Mouse (Mus musculus): ENCODE results near the gene Lmntd1. TPM values are rescaled to one million over a fixed set of nuclear protein-coding genes. Genes with fewer than 3 reads are reported as not detected.

Lmntd1 gene
- polyA plus RNA-seq (2015; fragmentation: Nextera tagmentation; extraction: Ambion mirVana), result 0.07 TPM in 1 of 2 replicates, not detected in the other

DNA sequence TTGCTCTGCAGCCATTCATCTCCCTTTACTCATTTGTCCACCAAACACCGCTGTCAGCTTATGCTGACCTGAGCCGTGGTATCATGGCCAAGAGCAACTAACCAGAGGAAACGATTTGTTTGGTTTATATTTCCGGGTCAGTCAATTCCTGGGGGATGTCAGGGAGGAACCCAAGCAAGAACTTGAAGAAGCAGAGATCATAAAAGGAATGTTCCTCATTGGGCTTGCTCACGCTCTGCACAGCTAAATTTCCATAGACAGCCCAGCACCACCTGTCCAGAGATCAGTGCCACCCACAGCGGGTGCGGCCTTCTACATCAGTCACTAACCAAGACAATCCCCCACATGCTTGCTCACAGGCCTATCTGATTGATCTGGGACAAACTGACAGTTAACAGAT lies at the start of gene Lmntd1:
Lmntd1 (minus strand) TSS at position 101 of the 400 bp plus-strand sequence.
- WGBS (ENCODE audit: insufficient replicate concordance), result 61% methylated on average over 7 of the region's 7 CpGs

DNA sequence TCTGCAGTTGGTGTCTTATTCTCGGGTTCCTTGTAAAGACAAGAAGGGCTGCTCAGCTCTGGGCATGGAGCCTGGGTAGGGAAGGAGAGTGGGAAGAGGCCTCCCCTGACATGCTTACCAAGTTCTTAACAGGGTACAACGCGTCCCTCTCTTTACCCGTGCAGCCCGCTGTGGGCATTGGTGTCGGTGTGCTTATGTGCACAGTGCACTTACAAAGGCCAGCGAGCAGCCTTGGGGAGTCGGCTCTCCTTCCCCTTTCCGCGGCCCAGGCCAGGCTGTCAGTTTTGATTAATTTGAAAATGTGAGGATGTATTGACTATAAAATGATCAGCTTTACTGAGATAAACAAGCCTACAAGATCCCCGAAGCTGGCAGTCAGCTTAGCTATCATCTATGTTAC lies 46.8 kb upstream of the Lmntd1 start:
- ATAC-seq (ENCODE audit: insufficient read depth), result no peak
- H3K36me3 ChIP-seq (replicated peaks), result no peaks in the 10 kb centered on the region
- no peak overlapping the region for H3K27ac ChIP-seq (replicated peaks)
- no peak overlapping the region for H3K9ac ChIP-seq
- no peaks in the 10 kb centered on the region for H3K9me3 ChIP-seq (replicated peaks)
- no peak overlapping the region for H3K4me3 ChIP-seq (replicated peaks)
- 40% methylated on average over 11 of the region's 11 CpGs for WGBS (ENCODE audit: insufficient replicate concordance)
- no peak overlapping the region for H3K4me2 ChIP-seq
- no peaks in the 10 kb centered on the region for H3K27me3 ChIP-seq
- H3K4me1 ChIP-seq (replicated peaks), result no peaks in the 10 kb centered on the region

More for the DNA sequence above, at the start of gene Lmntd1:
- Histone ChIP-seq H3K36me3 (replicated peaks) (no peaks in the 10 kb centered on the region), H3K27ac (replicated peaks) (no peak within 1 kb of the TSS), H3K4me3 (replicated peaks) (no peak within 1 kb of the TSS), H3K9ac (no peak within 1 kb of the TSS), H3K4me1 (replicated peaks) (no peaks in the 10 kb centered on the region), H3K27me3 (no peaks in the 10 kb centered on the region), H3K4me2 (no peak within 1 kb of the TSS), H3K9me3 (replicated peaks) (no peaks in the 10 kb centered on the region)
- no peak for ATAC-seq (ENCODE audit: insufficient read depth)

DNA sequence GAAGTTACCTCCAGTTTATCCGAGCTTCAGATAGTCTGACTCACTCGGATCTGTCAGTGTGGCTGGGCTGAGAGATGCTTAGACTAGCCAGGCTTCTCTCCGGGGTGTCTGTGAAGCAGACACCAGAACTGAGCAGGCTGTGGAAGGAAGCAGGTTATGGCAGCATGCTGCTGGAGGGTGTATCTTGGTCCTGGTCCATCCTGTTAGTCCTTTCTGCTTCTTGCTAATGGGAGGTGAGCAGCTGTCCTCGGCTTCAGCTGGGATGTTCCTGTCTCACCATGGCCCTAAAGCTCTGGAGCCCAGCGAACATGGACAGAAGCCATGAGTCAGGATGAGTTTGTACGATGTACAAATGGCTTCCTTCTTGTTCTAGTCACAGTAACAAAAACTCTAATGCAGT lies 45.0 kb upstream of the Lmntd1 start:
- Histone ChIP-seq H3K27ac (replicated peaks) (no peak overlapping the region), H3K36me3 (replicated peaks) (no peaks in the 10 kb centered on the region), H3K9me3 (replicated peaks) (no peaks in the 10 kb centered on the region), H3K4me3 (replicated peaks) (no peak overlapping the region), H3K4me1 (replicated peaks) (no peaks in the 10 kb centered on the region), H3K27me3 (no peaks in the 10 kb centered on the region), H3K4me2 (no peak overlapping the region), H3K9ac (no peak overlapping the region)
- no peak for ATAC-seq (ENCODE audit: insufficient read depth)
- WGBS (ENCODE audit: insufficient replicate concordance), result 57% methylated on average over 6 of the region's 6 CpGs

DNA sequence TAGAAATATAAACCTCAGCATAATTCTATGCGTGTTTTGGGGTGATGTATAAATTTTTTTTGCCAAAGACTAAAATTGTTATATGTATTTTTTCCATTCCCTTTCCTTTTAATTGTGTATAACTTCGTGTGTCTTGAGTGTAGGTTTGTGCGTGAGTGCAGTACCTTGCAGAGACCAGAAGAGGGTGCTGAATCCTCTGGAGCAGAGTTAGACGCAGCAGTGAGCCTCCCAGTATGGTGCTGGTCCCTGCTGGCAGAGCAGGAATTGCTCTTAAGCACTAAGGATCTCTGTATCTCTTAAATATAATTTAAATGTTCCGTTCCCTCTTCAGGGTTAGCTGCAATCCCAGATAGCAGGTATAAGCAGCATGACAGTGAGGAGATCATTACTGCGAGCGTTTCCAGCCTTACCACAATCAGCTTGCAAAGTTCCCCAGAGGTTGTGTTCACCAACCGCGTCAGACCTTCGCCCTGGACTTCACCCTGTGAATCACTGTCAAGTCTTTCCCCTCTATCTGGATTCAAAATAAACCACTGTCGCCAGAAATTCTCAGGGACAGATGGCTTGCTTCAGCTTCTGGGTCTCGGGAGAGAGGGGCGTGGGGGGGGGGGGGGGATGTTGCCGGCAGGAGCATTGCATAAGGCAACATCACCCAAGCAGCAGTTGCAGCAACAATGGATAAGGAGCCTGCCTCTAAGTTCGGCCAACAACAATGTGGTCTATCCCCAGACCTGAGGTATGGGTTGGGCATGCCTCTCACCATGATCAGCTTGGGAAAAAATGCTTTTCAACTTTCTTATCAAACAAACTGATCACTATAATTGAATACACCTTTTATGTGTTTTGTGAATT lies 42.8 kb upstream of the Lmntd1 start:
- 70% methylated on average over 15 of the region's 15 CpGs for WGBS (ENCODE audit: insufficient replicate concordance)
- ATAC-seq (ENCODE audit: insufficient read depth), result no peak
- H3K9ac ChIP-seq, result no peak overlapping the region

DNA sequence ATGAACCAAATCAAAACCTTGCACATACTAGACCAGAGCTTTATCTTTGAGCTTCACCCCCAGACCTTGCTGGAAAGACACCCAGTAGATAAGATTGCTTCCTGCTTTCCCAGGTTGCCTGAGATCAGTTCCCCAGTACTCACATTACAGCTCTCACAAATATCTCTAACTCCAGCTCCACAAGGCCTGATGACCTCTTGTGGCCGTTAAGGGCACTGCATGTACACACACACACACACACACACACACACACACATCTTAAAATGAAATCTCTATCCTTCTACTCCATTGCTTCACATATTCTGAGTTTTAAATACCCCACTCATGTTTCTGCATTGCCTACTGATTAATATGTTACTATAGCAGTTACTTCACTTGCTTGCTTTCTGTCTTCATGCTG lies 41.6 kb upstream of the Lmntd1 start:
- no peak for ATAC-seq (ENCODE audit: insufficient read depth)

More for the DNA sequence above, 42.8 kb upstream of the Lmntd1 start:
- Histone ChIP-seq H3K27me3 (no peaks in the 10 kb centered on the region), H3K27ac (replicated peaks) (no peak overlapping the region), H3K4me3 (replicated peaks) (no peak overlapping the region), H3K9me3 (replicated peaks) (no peaks in the 10 kb centered on the region), H3K36me3 (replicated peaks) (no peaks in the 10 kb centered on the region), H3K4me1 (replicated peaks) (no peaks in the 10 kb centered on the region), H3K4me2 (no peak overlapping the region)

DNA sequence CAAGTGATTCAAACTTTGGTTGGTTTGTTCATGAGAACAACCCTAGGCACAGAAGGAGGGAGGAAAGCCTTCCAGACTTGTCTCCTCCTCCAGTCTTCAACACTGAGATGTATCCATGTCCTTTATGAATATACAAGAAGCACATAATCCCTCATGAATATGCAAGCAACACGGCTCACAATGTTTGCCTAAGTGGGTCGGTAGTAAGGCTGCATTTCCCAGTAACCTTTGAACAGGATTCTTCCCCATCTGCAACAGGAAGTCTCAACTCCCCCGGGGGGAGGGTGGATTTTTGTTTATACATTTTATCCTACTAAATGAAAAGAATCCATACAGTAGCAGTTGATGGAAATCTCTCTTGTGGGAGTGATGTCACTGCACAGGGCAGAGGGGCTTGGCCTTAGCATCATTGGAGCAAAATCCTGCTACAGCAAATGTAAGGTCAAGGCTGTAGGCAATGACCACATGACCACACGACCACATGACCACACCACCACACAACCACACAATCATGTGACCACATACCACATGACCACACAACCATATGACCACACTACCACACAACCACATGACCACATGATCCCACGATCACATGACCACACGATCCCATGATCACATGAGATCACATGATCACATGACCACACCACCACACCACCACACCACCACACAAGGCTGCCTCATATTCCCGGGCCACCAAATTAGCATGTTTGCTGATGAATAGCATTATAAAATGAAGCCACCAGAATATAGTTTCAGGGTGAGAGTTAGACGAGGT lies 40.1 kb upstream of the Lmntd1 start:
- ATAC-seq (ENCODE audit: insufficient read depth), result no peak
- H3K27me3 ChIP-seq, result no peaks in the 10 kb centered on the region
- H3K4me2 ChIP-seq, result no peak overlapping the region
- no peak overlapping the region for H3K4me3 ChIP-seq (replicated peaks)
- 54% methylated on average over 8 of the region's 8 CpGs for WGBS (ENCODE audit: insufficient replicate concordance)
- no peaks in the 10 kb centered on the region for H3K9me3 ChIP-seq (replicated peaks)
- H3K9ac ChIP-seq, result no peak overlapping the region
- H3K27ac ChIP-seq (replicated peaks), result no peak overlapping the region
- H3K36me3 ChIP-seq (replicated peaks), result no peaks in the 10 kb centered on the region
- no peaks in the 10 kb centered on the region for H3K4me1 ChIP-seq (replicated peaks)

More for the DNA sequence above, 41.6 kb upstream of the Lmntd1 start:
- Histone ChIP-seq H3K4me2 (no peak overlapping the region), H3K36me3 (replicated peaks) (no peaks in the 10 kb centered on the region), H3K27me3 (no peaks in the 10 kb centered on the region), H3K9ac (no peak overlapping the region), H3K4me3 (replicated peaks) (no peak overlapping the region), H3K9me3 (replicated peaks) (no peaks in the 10 kb centered on the region), H3K4me1 (replicated peaks) (no peaks in the 10 kb centered on the region), H3K27ac (replicated peaks) (no peak overlapping the region)
- WGBS (ENCODE audit: insufficient replicate concordance), result 52% methylated on average over 1 of the region's 1 CpGs

DNA sequence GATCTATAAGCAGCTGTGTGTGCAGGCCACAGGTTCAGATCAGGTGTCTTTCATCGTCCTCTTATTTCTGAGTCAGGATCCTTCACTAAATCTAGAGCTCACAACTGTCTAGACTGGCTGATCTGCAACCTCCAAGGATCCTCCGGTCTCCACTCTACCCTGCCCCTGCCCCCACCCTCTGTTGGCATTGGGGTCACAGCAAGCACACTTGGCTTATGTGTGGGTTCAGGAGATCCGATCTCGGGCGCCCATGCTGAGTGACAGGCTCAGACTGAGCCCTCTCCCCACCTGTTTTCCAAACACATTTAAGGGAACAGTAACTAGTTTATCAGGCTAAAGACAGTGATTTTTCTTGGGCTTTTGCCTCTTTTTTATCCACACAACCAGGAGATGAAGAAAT lies 39.5 kb upstream of the Lmntd1 start:
- H3K9ac ChIP-seq, result no peak overlapping the region
- no peak for ATAC-seq (ENCODE audit: insufficient read depth)
- H3K36me3 ChIP-seq (replicated peaks), result no peaks in the 10 kb centered on the region
- no peaks in the 10 kb centered on the region for H3K9me3 ChIP-seq (replicated peaks)
- H3K4me3 ChIP-seq (replicated peaks), result no peak overlapping the region
- no peak overlapping the region for H3K4me2 ChIP-seq
- WGBS (ENCODE audit: insufficient replicate concordance), result 78% methylated on average over 5 of the region's 5 CpGs
- no peaks in the 10 kb centered on the region for H3K4me1 ChIP-seq (replicated peaks)
- no peak overlapping the region for H3K27ac ChIP-seq (replicated peaks)
- no peaks in the 10 kb centered on the region for H3K27me3 ChIP-seq

DNA sequence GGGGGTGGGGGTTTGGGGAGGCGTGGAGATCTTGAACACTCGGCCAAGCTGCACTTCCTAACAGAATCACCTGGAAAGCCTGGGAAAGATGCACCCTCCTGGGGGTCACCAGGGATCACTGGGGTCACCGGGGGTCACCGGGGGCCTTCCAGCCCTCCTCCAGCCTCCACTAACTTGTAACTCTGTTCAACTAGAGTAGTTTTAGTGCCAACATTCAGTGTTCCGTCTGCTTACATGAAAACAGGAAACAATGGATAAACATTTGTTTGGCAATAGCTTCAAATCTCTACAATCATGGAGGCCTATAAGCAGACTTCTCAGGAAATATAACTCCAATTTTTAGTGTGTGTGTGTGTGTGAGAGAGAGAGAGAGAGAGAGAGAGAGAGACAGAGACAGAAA lies 38.9 kb upstream of the Lmntd1 start:
- no peak overlapping the region for H3K4me3 ChIP-seq (replicated peaks)

DNA sequence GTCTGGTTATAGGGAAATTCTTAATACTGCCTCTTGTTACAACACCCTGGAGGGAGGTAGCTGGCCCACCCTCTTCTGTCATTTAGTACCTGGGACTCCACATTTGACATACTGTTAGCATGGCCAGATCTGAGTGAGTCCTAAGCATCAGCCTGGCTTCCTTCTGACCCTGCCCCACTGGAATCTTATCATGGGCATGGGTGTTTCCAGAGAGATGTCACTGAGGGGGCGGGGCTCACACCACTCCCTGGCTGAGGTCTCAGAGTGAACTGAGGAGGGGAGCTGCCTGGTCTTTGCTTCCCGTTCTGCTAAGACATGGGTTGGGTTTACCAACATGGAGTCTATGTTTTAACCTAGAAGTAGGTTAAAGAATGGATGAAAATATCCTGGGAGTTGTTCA lies 37.9 kb upstream of the Lmntd1 start:
- Histone ChIP-seq H3K9ac (no peak overlapping the region), H3K27me3 (no peaks in the 10 kb centered on the region), H3K4me1 (replicated peaks) (no peaks in the 10 kb centered on the region), H3K4me3 (replicated peaks) (no peak overlapping the region), H3K9me3 (replicated peaks) (no peaks in the 10 kb centered on the region), H3K36me3 (replicated peaks) (no peaks in the 10 kb centered on the region), H3K4me2 (no peak overlapping the region), H3K27ac (replicated peaks) (no peak overlapping the region)
- ATAC-seq (ENCODE audit: insufficient read depth), result no peak
- 48% methylated on average over 2 of the region's 2 CpGs for WGBS (ENCODE audit: insufficient replicate concordance)

More for the DNA sequence above, 38.9 kb upstream of the Lmntd1 start:
- no peaks in the 10 kb centered on the region for H3K36me3 ChIP-seq (replicated peaks)
- no peaks in the 10 kb centered on the region for H3K4me1 ChIP-seq (replicated peaks)
- 63% methylated on average over 4 of the region's 5 CpGs for WGBS (ENCODE audit: insufficient replicate concordance)
- no peak for ATAC-seq (ENCODE audit: insufficient read depth)
- H3K4me2 ChIP-seq, result no peak overlapping the region
- H3K27ac ChIP-seq (replicated peaks), result no peak overlapping the region
- H3K9me3 ChIP-seq (replicated peaks), result no peaks in the 10 kb centered on the region
- H3K9ac ChIP-seq, result no peak overlapping the region
- no peaks in the 10 kb centered on the region for H3K27me3 ChIP-seq

DNA sequence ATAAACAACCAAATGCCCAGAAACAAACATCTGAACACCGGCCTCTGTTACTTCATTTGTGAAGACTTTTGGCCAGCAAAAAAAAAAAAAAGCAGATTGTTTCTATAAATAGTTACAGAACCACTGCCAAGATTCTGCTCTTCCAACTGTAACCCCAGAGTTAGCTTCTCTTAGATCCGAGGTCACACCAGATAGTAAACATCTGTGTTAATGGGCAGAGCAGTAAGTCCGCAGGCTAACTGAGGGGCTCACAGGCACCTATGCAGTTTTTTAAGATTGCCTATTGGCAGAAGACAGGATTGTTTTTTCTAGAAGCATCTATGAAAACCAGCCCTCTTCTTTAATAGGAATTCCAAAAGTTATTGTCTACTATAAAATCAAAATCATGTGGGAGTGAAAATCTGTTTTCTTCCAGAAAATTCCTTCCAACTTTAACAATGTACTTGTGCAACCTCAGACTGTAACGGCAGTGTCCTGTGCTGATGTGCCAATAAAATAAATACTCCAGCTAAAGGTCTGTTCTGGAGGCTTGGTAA lies 26.9 kb upstream of the Lmntd1 start:
- no peaks in the 10 kb centered on the region for H3K27me3 ChIP-seq
- ATAC-seq (ENCODE audit: insufficient read depth), result no peak
- WGBS (ENCODE audit: insufficient replicate concordance), result 67% methylated on average over 4 of the region's 4 CpGs
- no peak overlapping the region for H3K4me2 ChIP-seq
- H3K4me3 ChIP-seq (replicated peaks), result no peak overlapping the region
- no peak overlapping the region for H3K27ac ChIP-seq (replicated peaks)
- H3K4me1 ChIP-seq (replicated peaks), result no peaks in the 10 kb centered on the region
- no peaks in the 10 kb centered on the region for H3K9me3 ChIP-seq (replicated peaks)
- no peaks in the 10 kb centered on the region for H3K36me3 ChIP-seq (replicated peaks)
- no peak overlapping the region for H3K9ac ChIP-seq

DNA sequence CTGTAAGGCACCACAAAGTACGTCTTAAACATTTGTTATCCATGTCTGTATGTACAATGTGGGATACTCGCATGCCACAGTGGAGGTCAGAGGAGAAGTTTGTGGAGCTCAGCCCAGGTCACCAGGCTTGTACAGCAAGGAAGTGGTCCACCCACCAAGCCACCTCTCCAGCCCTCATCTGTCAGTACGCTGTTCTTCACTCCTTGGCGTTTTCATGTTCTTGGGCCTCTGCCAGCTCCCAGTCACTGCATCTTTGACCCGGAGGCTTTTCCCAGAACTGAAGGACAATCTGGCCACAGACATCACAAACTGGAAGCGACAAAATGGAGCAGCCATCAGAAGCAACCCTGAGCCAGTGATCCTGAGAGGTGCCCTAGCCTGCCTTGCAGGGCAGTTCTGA lies 24.1 kb upstream of the Lmntd1 start:
- no peak overlapping the region for H3K27ac ChIP-seq (replicated peaks)
- H3K4me2 ChIP-seq, result no peak overlapping the region
- no peak overlapping the region for H3K9ac ChIP-seq
- no peak for ATAC-seq (ENCODE audit: insufficient read depth)
- no peaks in the 10 kb centered on the region for H3K36me3 ChIP-seq (replicated peaks)
- no peaks in the 10 kb centered on the region for H3K4me1 ChIP-seq (replicated peaks)
- 66% methylated on average over 6 of the region's 6 CpGs for WGBS (ENCODE audit: insufficient replicate concordance)
- H3K9me3 ChIP-seq (replicated peaks), result no peaks in the 10 kb centered on the region
- H3K4me3 ChIP-seq (replicated peaks), result no peak overlapping the region
- no peaks in the 10 kb centered on the region for H3K27me3 ChIP-seq
